Comparison of ENCODE assay signal across 12 mouse cellular contexts in genomic region chr6:136096269-136096668, GRCm38 (mm10).
A peak's percentile ranks its signal among the peaks of the same experiment; 100 is the strongest.
DNase-seq lines count a peak whose midpoint lies in the region; ATAC-seq and TF ChIP-seq lines count a peak whose summit lies in the region.
"Had no signal": no experiment of that assay in that cellular context is flagged by ENCODE, and none has a peak within 500 bp of the region (broad histone marks: within the 10 kb centered on the region; RNA-seq: fewer than 3 reads in every experiment).

No protein-coding gene starts in this region.

- H3K36me3 ChIP-seq in kidney, embryonic 14.5 days (ENCODE audit: control insufficient read depth, insufficient read depth, low read length) = no peaks in the 10 kb centered on the region
- H3K36me3 ChIP-seq in spleen, adult 2 months (ENCODE audit: control insufficient read depth, insufficient read depth, low read length) = no peaks in the 10 kb centered on the region
- H3K36me3 ChIP-seq: embryonic facial prominence, embryonic 15.5 days; heart, embryonic 15.5 days; midbrain, embryonic 13.5 days had no signal

- intact Hi-C loops in gastrocnemius, postnatal 14 days (cut with DNase I; ENCODE audit: low total_unique reads) = no loop called here

- ATAC-seq in kidney, embryonic 14.5 days (ENCODE audit: low FRiP score, low TSS enrichment) = no peak
- ATAC-seq: midbrain, embryonic 13.5 days; Patski had no signal

- H3K9me3 ChIP-seq in kidney, embryonic 14.5 days (ENCODE audit: control insufficient read depth, low read length) = no peaks in the 10 kb centered on the region
- H3K9me3 ChIP-seq: embryonic facial prominence, embryonic 15.5 days; heart, embryonic 15.5 days; midbrain, embryonic 13.5 days had no signal

- peak; percentile 12; the same call in 1 of the 2 replicates for TF ChIP-seq CTCF in spleen, adult 2 months (IDR thresholded peaks at IDR 0.05; ENCODE audit: extremely low read depth, insufficient read depth, insufficient read length, insufficient replicate concordance)

- no peaks in the 10 kb centered on the region for H3K4me1 ChIP-seq in kidney, embryonic 14.5 days (ENCODE audit: control insufficient read depth, insufficient read depth, low read length)
- H3K4me1 ChIP-seq in spleen, adult 2 months (ENCODE audit: control insufficient read depth, insufficient read depth, insufficient read length) = no peaks in the 10 kb centered on the region
- H3K4me1 ChIP-seq: embryonic facial prominence, embryonic 15.5 days; heart, embryonic 15.5 days; midbrain, embryonic 13.5 days had no signal

- no peak overlapping the region for H3K9ac ChIP-seq in kidney, embryonic 14.5 days (ENCODE audit: low read depth, low read length)
- H3K9ac ChIP-seq: embryonic facial prominence, embryonic 15.5 days; heart, embryonic 15.5 days; midbrain, embryonic 13.5 days had no signal

- no peaks in the 10 kb centered on the region for H3K27me3 ChIP-seq in kidney, embryonic 14.5 days (ENCODE audit: control insufficient read depth, insufficient read depth, low read length)
- H3K27me3 ChIP-seq in spleen, adult 2 months (ENCODE audit: control insufficient read depth, insufficient read depth, low read length) = no peaks in the 10 kb centered on the region
- H3K27me3 ChIP-seq: embryonic facial prominence, embryonic 15.5 days; heart, embryonic 15.5 days; midbrain, embryonic 13.5 days; Patski had no signal

- H3K27ac ChIP-seq in kidney, embryonic 14.5 days (ENCODE audit: low read depth, low read length) = no peak overlapping the region
- H3K27ac ChIP-seq in spleen, adult 2 months (ENCODE audit: insufficient read depth, low read length) = no peak overlapping the region
- H3K27ac ChIP-seq: embryonic facial prominence, embryonic 15.5 days; heart, embryonic 15.5 days; midbrain, embryonic 13.5 days had no signal

- DNase-seq in adrenal gland, adult 2 months = peak; percentile 3
- no peak for DNase-seq in adrenal gland, postnatal 14 days
- peak; percentile 17 for DNase-seq in kidney, adult 9 months
- DNase-seq in spleen, adult 2 months (ENCODE audit: low read depth in 1 of 2, low spot score in 2 of 2) = no peak
- DNase-seq in spleen, postnatal 36 days (ENCODE audit: low spot score in 2 of 2) = no peak
- no peak for DNase-seq in urinary bladder, postnatal 25 days (ENCODE audit: low spot score)
- no peak for DNase-seq in gastrocnemius, postnatal 14 days

- TF ChIP-seq POLR2A in spleen, adult 2 months (IDR thresholded peaks at IDR 0.05; ENCODE audit: low read depth, low read length) = no peak

- no peak overlapping the region for H3K4me2 ChIP-seq in kidney, embryonic 14.5 days (replicated peaks; ENCODE audit: low read depth, low read length)
- H3K4me2 ChIP-seq: embryonic facial prominence, embryonic 15.5 days; heart, embryonic 15.5 days; midbrain, embryonic 13.5 days had no signal

- 24% methylated on average over 1 of the region's 1 CpGs for whole genome bisulfite sequencing in kidney, embryonic 14.5 days
- WGBS in spleen, adult 2 months = 28% methylated on average over 1 of the region's 1 CpGs

- no peak overlapping the region for H3K4me3 ChIP-seq in kidney, embryonic 14.5 days (ENCODE audit: low read length)
- H3K4me3 ChIP-seq in spleen, adult 2 months (ENCODE audit: extremely low read depth, insufficient read depth, insufficient read length) = no peak overlapping the region
- H3K4me3 ChIP-seq: embryonic facial prominence, embryonic 15.5 days; heart, embryonic 15.5 days; midbrain, embryonic 13.5 days had no signal

Comparison
In these comparisons a context has a peak if more than half of its experiments do, and no peak if none do; other contexts are left out.
1. DNase-seq: peak in adrenal gland, adult 2 months (single experiment) and kidney, adult 9 months (single experiment); none in adrenal gland, postnatal 14 days (single experiment), spleen, adult 2 months (0 of 2), spleen, postnatal 36 days (0 of 2), urinary bladder, postnatal 25 days (single experiment) and gastrocnemius, postnatal 14 days (single experiment).